Mouse (Mus musculus): ENCODE results near the gene Hoxc6. TPM values are rescaled to one million over a fixed set of nuclear protein-coding genes. Genes with fewer than 3 reads are reported as not detected.

Hoxc6 gene
- total RNA-seq, 2 experiments from 2014 or later: not detected

- no peak for DNase-seq (ENCODE audit: extremely low spot score in 1 of 2, low spot score in 1 of 2)
Observed at GRCm38 (mm10) chr15:102967511-102968397, 30.3 kb upstream of the Hoxc6 start.

DNA sequence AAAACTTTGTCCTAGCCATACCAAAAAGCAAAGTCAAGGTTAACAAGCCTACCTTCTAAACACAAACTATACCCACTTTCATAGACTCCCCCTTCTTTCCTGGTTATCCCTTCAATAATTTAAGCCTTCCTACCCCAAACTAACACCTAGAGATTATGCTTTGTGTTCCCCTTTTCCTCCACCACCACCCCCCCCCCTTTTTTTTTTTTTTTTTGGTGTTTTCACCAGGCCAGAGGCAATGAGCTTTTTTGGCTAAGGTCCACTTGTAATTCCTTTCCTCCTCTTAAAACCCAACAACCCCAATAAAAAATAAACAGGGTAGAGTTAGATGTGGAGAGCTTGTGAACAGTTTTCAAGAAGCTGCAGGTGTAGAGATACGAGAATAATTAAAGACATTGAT is 28.8 kb upstream of the Hoxc6 start:
- DNase-seq (ENCODE audit: extremely low spot score in 1 of 2, low spot score in 1 of 2): no peak

- DNase-seq (ENCODE audit: extremely low spot score in 1 of 2, low spot score in 1 of 2): peak in 1 of 2 experiments; percentile 33
Observed at GRCm38 (mm10) chr15:102970740-102971139, 27.3 kb upstream of the Hoxc6 start.

DNA sequence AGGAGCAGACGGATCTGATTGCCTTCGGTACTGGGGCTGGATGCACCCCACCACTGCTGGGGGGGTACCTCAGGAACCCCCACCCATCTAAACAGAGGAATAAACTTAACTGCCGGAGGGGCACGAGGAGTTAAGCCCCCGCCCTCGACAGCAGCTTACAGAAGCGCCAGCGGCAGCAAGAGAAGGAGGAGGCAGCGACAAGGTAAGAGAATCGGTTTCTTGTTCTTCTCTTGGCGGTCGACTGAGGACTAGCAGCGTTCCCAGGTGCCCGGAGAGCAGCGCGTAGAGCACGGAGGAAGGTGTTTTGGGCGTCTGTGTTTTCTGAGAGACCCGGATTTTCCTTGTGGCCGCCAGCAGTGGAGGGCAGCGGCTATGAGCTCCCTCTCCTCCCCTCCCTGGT is 25.8 kb upstream of the Hoxc6 start:
- no peak for DNase-seq (ENCODE audit: extremely low spot score in 1 of 2, low spot score in 1 of 2)

- DNase-seq (ENCODE audit: extremely low spot score in 1 of 2, low spot score in 1 of 2): no peak
Observed at GRCm38 (mm10) chr15:102972753-102973152, 25.3 kb upstream of the Hoxc6 start.

GRCm38 (mm10) chr15:102975034-102975433 is 23.0 kb upstream of the Hoxc6 start:
- DNase-seq (ENCODE audit: extremely low spot score in 1 of 2, low spot score in 1 of 2): no peak

- no peak for DNase-seq (ENCODE audit: extremely low spot score in 1 of 2, low spot score in 1 of 2)
Observed at GRCm38 (mm10) chr15:102975688-102976111, 22.4 kb upstream of the Hoxc6 start.

- no peak for DNase-seq (ENCODE audit: extremely low spot score in 1 of 2, low spot score in 1 of 2)
Observed at GRCm38 (mm10) chr15:102976171-102976570, 21.9 kb upstream of the Hoxc6 start, which contains the start of gene Hoxc9. Gene Hoxc9 (plus strand): TSS chr15:102976439.

- DNase-seq (ENCODE audit: extremely low spot score in 1 of 2, low spot score in 1 of 2): no peak
Observed at GRCm38 (mm10) chr15:102976631-102977422, 21.2 kb upstream of the Hoxc6 start.

GRCm38 (mm10) chr15:102977423-102977974 is 20.6 kb upstream of the Hoxc6 start:
- no peak for DNase-seq (ENCODE audit: extremely low spot score in 1 of 2, low spot score in 1 of 2)

DNA sequence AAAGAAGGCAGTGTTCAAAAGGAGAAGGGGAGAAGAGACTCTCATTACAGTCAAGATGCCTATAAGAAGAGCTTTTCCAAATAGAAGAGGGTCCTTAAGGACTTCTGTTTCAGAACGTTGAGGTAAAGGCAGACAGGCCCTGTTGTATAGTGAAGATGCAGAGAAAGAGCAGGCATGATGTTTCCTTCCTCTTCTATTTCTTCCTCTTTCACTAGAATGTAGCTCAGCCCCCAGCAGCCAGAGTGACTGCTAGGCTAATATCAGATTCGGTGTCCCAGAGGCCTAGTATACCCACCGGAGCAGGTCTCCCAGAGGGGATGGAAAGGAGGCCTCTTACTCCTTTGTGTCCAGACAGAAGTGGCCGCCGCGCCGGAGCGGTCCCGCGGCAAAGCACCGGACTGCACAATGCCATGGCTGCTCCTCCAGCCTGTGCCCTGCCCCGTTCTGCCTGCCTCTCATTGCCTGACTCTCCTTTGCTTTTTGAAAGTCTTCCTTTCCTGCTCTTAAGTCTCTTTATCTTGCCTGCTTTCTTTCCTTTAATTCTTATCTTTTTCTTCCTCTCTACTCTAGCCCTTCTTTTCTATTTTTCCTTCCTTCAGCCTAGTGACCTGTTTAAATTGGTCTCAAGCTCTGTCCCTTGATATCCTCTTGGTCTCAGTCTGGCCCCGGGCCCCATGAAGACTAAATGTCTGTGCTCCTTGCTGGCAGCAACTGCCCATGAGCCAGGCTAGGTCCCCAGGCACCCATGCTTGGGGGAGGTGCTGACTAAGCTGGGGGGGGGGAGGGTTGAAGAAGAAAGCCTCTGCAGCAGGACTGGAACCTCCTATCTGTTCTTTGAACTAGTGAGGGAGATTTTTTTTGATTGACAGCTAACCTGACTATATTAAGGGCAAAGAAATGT is 19.2 kb upstream of the Hoxc6 start:
- no peak for DNase-seq (ENCODE audit: extremely low spot score in 1 of 2, low spot score in 1 of 2)

GRCm38 (mm10) chr15:102979936-102980335 is 18.1 kb upstream of the Hoxc6 start:
- no peak for DNase-seq (ENCODE audit: extremely low spot score in 1 of 2, low spot score in 1 of 2)

DNA sequence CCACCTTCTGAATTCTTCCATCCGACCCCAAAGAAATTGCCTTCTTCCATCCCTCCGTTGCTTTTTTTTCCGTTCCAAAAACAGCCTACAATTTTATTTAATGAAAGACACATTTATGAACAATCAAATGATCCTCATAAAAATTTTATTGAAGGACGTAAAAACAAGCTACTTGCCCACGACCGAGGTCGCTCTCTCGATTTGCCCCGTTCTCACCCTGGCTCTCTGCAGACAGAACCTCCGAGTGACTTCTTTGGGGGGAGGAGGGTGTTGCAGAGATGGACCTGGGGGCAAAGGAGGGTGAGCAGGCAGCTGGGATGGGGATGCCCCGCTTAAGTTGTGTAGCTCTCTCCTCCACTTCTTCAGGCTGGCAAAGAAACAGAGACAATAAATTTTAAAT is 17.7 kb upstream of the Hoxc6 start:
- DNase-seq (ENCODE audit: extremely low spot score in 1 of 2, low spot score in 1 of 2): no peak

DNA sequence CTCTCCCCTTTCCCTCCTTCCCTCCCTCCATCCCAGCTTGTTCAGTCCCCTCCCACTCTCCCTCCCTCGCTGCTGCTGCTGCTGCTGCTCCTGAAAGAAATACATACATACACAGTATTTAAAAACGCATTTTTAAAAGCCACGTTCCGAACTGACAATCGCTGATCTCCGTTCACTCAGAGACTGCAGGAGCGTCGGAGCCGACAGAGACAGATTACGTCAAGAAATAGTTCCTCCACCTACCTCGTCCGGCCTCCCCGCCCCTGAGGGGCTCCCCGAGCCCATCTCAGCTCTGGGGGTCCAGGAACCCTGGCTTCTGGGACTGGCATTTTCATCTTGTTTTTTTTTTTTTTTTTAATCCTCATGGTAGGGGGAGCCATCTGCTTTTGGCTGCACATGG is 17.1 kb upstream of the Hoxc6 start:
- no peak for DNase-seq (ENCODE audit: extremely low spot score in 1 of 2, low spot score in 1 of 2)

- DNase-seq (ENCODE audit: extremely low spot score in 1 of 2, low spot score in 1 of 2): no peak
Observed at GRCm38 (mm10) chr15:102981379-102982288, 16.4 kb upstream of the Hoxc6 start.

DNA sequence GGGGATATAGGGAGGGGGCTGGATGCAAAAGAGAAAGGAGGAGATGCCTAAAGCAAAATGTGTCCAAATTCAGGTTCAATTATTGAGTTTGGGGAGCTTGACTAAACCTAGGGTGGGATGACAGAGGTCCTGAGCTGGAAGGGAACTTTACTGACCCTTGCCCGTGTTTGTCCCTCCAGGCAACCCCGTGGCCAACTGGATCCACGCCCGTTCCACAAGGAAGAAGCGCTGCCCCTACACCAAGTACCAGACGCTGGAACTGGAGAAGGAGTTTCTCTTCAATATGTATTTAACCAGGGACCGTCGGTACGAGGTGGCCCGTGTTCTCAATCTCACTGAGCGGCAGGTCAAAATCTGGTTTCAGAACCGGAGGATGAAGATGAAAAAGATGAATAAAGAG is 14.3 kb upstream of the Hoxc6 start:
- DNase-seq (ENCODE audit: extremely low spot score in 1 of 2, low spot score in 1 of 2): no peak

DNA sequence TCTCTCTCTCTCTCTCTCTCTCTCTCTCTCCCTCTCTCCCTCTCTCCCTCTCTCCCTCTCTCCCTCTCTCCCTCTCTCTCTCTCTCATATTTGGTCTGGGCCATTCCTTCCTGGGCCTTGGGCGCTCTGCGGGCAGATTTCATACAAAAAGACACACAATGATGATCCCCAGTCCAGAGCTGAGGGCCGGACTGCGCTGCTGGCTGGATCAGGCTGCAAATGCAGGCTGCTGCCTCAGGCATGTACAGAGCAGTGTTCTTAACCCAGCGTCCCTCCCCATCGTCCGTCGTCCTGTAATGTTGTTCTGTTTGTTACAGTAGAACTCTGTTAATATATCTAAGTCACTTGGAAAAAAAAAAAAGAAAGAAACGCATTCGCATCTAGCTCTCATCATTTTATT is 13.5 kb upstream of the Hoxc6 start:
- DNase-seq (ENCODE audit: extremely low spot score in 1 of 2, low spot score in 1 of 2): no peak

DNA sequence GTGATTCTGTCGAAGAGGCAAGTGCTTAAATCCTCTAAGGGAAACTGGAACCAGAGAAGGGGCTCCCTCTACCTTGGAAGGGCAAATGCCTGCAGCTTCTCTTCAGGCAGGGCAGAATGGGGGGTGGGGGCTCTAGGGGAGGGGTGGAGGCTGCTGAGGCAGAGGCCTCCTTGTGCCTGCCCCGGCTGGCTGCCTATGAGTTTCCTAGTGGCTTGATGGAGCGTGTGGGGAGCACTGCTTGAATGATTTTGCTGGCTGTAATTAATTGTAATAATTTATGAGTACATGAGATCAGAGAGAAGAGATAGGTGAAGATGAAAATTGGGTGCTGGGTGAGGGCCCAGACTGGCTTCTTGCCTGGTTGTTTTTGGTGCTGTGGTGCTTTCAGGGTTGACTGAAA is 13.1 kb upstream of the Hoxc6 start:
- DNase-seq (ENCODE audit: extremely low spot score in 1 of 2, low spot score in 1 of 2): no peak

All from layer of hippocampus, postnatal 25 days (tissue).